Mouse (Mus musculus) megakaryocyte, embryonic 14.5 days (primary cell): ENCODE results near the gene Mum1. TPM values are rescaled to one million over a fixed set of nuclear protein-coding genes. Genes with fewer than 3 reads are reported as not detected.

ENCODE experiments used
- H3K27me3 ChIP-seq: replicated peaks from 2 replicates; pipeline ENCODE3; 2012; ENCODE audit warnings: inconsistent platforms
- H3K36me3 ChIP-seq: replicated peaks from 2 replicates; pipeline ENCODE3; 2012; ENCODE audit warnings: low read length, inconsistent platforms, mixed read lengths
- H3K4me1 ChIP-seq: 2 replicates; pipeline ENCODE4 v1.6.1; 2012; ENCODE audit warnings: inconsistent platforms
- H3K4me3 ChIP-seq: replicated peaks from 2 replicates; pipeline ENCODE3; 2012; ENCODE audit warnings: moderate library complexity, mild to moderate bottlenecking, inconsistent platforms
- H3K9me3 ChIP-seq: 2 replicates; pipeline ENCODE4 v1.6.1; 2012; ENCODE audit warnings: inconsistent platforms
- FLI1 ChIP-seq: IDR thresholded peaks from 2 replicates; pipeline ENCODE4 v1.6.1; 2012; ENCODE audit warnings: low read length, inconsistent platforms, mixed read lengths
- GATA1 ChIP-seq: IDR thresholded peaks from 3 replicates; pipeline ENCODE4 v1.6.1; 2012; ENCODE audit warnings: mixed read lengths, low read length, inconsistent platforms, borderline replicate concordance
- polyA plus RNA-seq: library from polyadenylated mRNA; stranded (reverse); fragments of >175 nt; gene quantifications from 2 replicates; pipeline ENCODE4 v1.2.3, GENCODE M21; 2012; ENCODE audit warnings: low replicate concordance; ENCODE audit not compliant: insufficient read depth

The Mum1 gene
- polyA plus RNA-seq, 1 experiment: 9.6 TPM

DNA sequence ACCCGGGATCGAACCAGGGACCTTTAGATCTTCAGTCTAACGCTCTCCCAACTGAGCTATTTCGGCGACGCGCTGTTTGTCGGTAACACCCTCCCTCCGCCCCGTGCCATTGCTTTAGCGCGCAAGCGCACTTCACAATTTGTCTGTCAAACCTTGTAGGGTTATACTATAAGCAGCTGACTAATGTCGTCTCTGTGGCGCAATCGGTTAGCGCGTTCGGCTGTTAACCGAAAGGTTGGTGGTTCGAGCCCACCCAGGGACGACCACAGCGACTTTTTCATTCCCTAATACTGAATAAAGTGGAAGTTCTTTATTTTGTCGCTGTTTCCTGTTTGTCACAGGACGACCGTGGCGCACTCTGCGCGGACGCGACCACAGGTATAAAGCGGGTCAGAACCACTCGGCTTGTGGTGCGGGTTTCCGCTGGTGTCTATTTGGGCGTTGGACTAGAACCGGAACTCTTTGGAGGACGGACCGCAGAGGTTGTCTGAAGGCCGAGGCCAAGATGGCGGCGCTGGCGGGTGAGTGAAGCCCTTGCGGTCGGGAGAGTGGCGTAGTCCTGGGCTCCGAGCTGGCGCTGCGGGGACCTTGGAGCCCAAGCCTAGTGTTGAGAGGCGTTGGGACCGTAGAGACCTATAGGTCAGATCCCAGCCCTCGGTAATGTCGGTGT, 22.9 kb downstream of the Mum1 start, which contains the start of gene Ndufs7:
Ndufs7 (plus strand) TSS at position 151 of the 670 bp plus-strand sequence.
- Histone ChIP-seq H3K9me3 (no peaks in the 10 kb centered on the region), H3K27me3 (peaks cover 2% of the 10 kb centered on the region), H3K36me3 (peaks cover 41% of the 10 kb centered on the region), H3K4me1 (peaks cover 72% of the 10 kb centered on the region), H3K4me3 (peak within 1 kb of the TSS; percentile 96)
- TF ChIP-seq FLI1 (peak; percentile 50; the same call in 1 of the 2 replicates), GATA1 (no peak)

GRCm38 (mm10) chr10:80250059-80250458, 23.8 kb downstream of the Mum1 start:
- no peaks in the 10 kb centered on the region for H3K9me3 ChIP-seq
- H3K4me3 ChIP-seq: peak overlapping the region; percentile 96
- TF ChIP-seq GATA1 (no peak), FLI1 (no peak)
- peaks cover 2% of the 10 kb centered on the region for H3K27me3 ChIP-seq
- H3K36me3 ChIP-seq: peaks cover 43% of the 10 kb centered on the region
- H3K4me1 ChIP-seq: peaks cover 73% of the 10 kb centered on the region

DNA sequence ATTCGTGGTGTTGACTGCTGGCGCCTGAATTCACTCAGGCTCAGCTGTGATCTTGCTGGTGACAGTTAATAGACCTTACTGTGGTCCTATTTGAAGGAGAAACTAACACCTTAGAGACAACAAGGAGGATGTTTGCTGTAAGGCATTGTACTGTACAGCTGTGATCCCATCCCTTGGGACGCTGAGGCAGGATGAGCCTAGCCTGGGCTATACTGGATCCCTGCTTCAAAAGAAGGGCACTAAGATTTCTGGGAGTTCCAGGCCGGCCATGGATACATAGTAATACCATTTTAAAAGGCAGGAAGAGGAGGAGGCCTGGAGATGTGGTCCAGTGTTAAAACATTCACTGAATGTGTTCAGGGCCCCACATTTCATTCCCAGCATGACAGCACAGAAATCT, 24.3 kb downstream of the Mum1 start:
- H3K4me3 ChIP-seq: peak overlapping the region; percentile 96

DNA sequence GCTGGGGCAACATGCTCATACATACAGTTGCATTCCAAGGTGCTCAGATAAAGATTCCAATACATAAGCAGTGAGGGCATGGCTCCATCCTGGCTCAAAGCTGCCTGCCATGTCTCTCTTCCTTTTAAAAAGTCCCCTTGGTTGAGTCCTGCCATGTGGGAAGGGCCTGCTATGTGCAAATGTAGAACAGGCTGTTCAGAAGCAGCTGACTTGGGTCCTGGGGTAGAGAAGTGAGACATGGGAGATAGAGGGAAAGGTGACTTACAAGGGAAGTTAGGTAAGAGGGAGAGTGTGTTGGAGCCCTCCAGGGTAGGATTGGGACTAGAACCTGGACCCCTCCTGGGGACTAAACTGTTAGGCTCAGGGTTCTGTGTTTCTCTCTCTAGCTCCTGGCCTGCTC, 25.8 kb downstream of the Mum1 start:
- Histone ChIP-seq H3K9me3 (no peaks in the 10 kb centered on the region), H3K4me3 (no peak overlapping the region), H3K27me3 (no peaks in the 10 kb centered on the region), H3K4me1 (peaks cover 58% of the 10 kb centered on the region), H3K36me3 (peaks cover 63% of the 10 kb centered on the region)
- TF ChIP-seq FLI1: no peak
- no peak for TF ChIP-seq GATA1

More for the DNA sequence above, 24.3 kb downstream of the Mum1 start:
- TF ChIP-seq FLI1: no peak
- TF ChIP-seq GATA1: no peak
- Histone ChIP-seq H3K9me3 (no peaks in the 10 kb centered on the region), H3K4me1 (peaks cover 68% of the 10 kb centered on the region), H3K36me3 (peaks cover 48% of the 10 kb centered on the region), H3K27me3 (peaks cover 2% of the 10 kb centered on the region)

DNA sequence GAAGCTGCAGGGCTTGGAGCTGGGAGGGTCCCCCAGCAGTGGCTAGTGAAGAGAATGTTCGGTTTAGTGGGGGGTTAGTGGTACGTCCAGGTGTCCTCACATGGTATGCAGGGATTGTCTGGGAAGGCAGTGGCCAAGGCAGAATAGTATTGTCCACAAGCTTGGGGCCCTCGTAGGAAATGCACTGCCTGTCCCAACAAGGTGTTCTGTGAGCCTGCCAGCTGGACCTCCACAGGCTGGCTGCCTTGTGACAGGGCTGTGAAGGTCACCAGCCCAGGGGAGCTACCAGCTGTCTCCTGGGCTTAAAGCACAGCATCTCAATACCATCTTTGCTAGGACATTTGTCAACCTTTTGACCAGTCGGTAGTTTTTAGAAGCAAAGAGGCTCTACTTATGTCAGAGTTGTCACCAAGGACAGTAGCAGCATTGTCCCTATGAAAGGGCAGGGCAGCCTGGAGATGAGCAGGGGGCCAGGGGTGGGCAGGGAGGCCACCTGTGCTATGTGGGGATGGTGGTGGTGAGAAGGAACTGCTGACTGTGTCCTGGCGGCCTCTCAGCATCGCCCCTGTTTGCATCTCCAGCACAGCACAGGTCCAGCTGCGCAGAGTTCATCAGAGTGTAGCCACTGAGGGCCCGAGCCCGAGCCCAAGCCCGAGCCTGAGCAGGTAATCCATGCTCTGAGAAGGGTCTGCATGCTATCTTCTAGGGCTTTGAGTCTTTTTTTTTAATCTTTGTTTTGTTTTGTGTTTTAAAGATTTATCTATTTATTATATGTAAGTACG, 26.4 kb downstream of the Mum1 start:
- Histone ChIP-seq H3K4me3 (no peak overlapping the region), H3K36me3 (peaks cover 68% of the 10 kb centered on the region), H3K27me3 (no peaks in the 10 kb centered on the region)

DNA sequence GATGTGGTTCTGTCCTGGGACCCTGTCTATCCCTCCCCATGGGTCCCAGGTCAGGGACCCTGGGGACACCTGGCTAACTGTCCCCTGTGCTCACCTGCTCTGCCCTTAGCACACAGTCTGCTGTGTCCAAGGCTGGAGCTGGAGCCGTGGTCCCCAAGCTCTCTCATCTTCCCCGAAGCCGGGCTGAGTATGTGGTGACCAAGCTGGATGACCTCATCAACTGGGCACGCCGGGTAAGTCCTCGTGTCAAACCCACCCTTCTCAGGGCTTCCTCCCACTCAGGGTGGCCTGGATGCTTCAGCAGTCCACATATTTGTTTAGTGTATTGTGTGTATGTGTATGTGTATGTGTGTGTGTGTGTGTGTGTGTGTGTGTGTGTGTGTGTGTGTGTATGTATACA, 27.3 kb downstream of the Mum1 start:
- no peaks in the 10 kb centered on the region for H3K27me3 ChIP-seq
- H3K9me3 ChIP-seq: no peaks in the 10 kb centered on the region
- TF ChIP-seq GATA1 (no peak), FLI1 (no peak)
- H3K4me3 ChIP-seq: no peak overlapping the region
- peaks cover 77% of the 10 kb centered on the region for H3K36me3 ChIP-seq
- peaks cover 63% of the 10 kb centered on the region for H3K4me1 ChIP-seq

More for the DNA sequence above, 26.4 kb downstream of the Mum1 start:
- Histone ChIP-seq H3K4me1 (peaks cover 60% of the 10 kb centered on the region), H3K9me3 (no peaks in the 10 kb centered on the region)
- TF ChIP-seq GATA1 (no peak), FLI1 (no peak)

GRCm38 (mm10) chr10:80254331-80255297, 28.4 kb downstream of the Mum1 start:
- H3K36me3 ChIP-seq: peaks cover 88% of the 10 kb centered on the region
- H3K27me3 ChIP-seq: no peaks in the 10 kb centered on the region
- no peaks in the 10 kb centered on the region for H3K9me3 ChIP-seq
- H3K4me3 ChIP-seq: peak overlapping the region; percentile 38
- peaks cover 73% of the 10 kb centered on the region for H3K4me1 ChIP-seq
- TF ChIP-seq GATA1: no peak
- no peak for TF ChIP-seq FLI1

DNA sequence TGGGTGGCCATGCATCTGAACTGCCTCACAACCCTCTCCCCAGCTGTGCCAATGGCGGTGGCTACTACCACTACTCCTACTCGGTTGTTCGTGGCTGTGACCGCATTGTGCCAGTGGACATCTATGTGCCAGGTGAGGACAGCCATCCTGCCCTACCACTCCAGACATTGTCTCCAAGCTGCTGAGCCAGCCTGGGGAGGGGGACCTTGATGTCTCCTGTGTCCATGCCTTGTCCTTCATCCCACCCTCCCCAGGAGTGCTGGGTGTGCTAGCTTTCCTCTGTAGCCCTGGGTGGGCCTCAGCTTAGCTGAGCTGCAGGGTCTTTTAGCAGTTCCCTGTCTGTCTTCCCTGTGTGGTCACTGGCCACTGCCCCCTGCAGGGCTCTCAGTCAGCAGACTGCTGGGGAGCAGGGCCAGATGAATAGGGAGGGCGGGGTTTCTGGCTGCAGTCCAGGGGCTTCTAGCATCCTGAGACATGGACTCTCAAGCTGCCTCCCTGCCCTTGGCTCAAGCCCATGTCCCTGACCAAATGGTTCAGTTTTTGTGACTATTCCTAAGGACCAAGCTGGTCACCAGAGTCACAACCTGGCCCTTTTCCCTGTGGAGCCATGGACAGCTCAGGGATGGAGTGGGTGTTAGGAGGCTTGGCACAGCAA, 29.8 kb downstream of the Mum1 start:
- TF ChIP-seq GATA1 (no peak), FLI1 (no peak)
- no peaks in the 10 kb centered on the region for H3K9me3 ChIP-seq
- peaks cover 73% of the 10 kb centered on the region for H3K4me1 ChIP-seq
- H3K27me3 ChIP-seq: no peaks in the 10 kb centered on the region
- H3K4me3 ChIP-seq: no peak overlapping the region
- peaks cover 87% of the 10 kb centered on the region for H3K36me3 ChIP-seq

GRCm38 (mm10) chr10:80257936-80258335, 31.7 kb downstream of the Mum1 start:
- H3K36me3 ChIP-seq: peaks cover 70% of the 10 kb centered on the region

More at GRCm38 (mm10) chr10:80257936-80258335, 31.7 kb downstream of the Mum1 start:
- H3K4me1 ChIP-seq: peaks cover 70% of the 10 kb centered on the region
- no peaks in the 10 kb centered on the region for H3K27me3 ChIP-seq
- H3K4me3 ChIP-seq: peak overlapping the region; percentile 51
- no peak for TF ChIP-seq FLI1
- TF ChIP-seq GATA1: no peak
- H3K9me3 ChIP-seq: no peaks in the 10 kb centered on the region
